Mouse (Mus musculus) lung, postnatal 25 days (tissue): ENCODE measurements at regions not wholly inside any gene's neighbourhood (a gene's known extent, or its start where the extent isn't known, plus 50 kb on each side); places are given as distances from the start of the nearest gene placed in this dataset.

Source experiments
- DNase-seq: peaks from one replicate; pipeline ENCODE4 v3.0.0; 2022; ENCODE audit warnings: low spot score

GRCm38 (mm10) chr5:111835737-111836667 lies 102.3 kb downstream of the Gm26897 start:
- no peak for DNase-seq

DNA sequence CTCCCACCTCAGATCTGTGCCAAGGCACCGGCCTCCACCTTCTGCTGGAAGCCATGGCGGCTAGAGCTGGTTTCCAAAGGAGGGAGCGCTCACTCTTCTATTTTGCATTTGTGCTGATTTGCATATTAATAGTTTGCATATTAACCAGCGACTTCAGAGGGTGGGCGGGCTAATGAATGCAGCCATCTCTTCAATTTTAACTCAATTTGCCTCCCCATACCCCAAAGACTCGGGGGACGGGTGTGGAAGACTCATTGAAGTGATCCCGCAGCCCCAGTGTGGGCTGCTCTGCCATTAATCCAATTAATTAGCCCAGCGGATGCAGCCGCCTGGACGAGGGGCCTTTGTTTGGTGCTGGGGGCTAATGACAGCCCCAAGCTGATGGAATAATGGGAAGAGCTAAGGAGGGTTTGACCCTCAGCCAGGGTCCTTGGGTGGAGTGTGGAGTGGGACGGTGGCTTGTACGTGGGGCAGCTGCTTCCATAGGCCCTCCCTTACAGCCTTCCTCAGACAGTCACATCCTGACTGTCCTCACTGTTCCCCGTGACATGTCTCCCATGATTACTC lies 103.0 kb downstream of the Gm26897 start:
- no peak for DNase-seq

DNA sequence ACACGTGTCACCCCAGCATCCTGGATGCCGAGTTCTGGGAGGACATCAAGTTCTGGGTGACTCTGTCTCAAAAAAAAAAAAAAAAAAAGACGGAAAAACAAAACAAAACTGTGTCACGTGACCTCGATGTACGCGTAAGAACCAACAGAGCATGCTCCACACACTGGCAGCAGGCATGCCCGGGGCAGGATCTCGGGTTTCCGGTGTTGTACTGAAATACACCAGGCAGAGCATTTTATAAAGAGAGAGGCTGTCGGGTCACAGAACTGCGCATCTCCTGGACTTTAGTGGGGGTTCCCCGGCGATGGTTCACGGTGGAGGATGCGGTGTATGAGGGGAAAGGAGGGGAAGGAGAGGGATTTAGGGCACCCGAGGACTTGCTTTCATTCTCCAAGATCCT lies 108.7 kb downstream of the Gm26897 start:
- peak; percentile 17 for DNase-seq

- no peak for DNase-seq
These were observed 110.0 kb downstream of the Gm26897 start for GRCm38 (mm10) chr5:111843622-111844239.

DNA sequence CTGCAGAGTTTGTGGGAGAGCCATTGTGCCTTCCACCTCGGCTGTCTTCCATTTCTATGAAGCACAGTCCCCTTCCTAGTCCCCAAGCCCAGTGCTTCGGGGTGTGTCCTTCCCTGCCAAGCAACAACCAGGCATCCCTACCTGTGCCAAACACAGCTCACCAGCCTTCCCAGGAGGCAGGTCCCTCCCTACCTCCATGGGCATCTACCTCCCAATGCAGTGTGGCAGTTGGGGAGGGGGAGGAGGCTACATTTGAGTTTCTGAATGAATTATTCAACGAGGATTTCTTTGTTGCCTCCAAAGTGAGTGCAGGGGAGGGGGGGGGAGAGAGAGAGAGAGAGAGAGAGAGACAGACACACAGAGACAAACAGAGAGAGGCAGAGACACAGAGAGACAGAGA lies 110.8 kb downstream of the Gm26897 start:
- DNase-seq, result no peak

GRCm38 (mm10) chr5:111848917-111849316 lies 115.2 kb downstream of the Gm26897 start:
- no peak for DNase-seq

DNA sequence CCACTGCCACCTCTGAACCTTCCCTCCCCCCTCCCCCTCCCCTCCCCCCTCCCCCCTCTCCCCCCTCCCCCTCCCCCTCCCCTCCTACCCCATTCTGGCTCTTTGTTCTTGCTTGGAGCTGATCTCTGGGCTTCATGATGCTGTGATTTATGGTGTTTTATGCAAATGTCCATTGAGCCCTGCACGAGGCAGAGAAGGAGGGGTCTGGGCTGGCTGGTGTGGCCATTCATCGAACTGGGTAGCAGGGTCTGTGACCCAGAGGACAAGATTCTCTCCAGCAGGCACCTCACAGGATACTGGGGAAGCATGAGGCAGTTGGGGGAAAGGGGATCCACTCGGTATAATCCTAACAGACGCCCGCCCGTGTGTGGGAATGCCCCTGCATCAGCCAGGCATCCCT lies 119.0 kb downstream of the Gm26897 start:
- no peak for DNase-seq

- DNase-seq, result no peak
These were observed 121.6 kb downstream of the Gm26897 start for GRCm38 (mm10) chr5:111855366-111855765.

DNA sequence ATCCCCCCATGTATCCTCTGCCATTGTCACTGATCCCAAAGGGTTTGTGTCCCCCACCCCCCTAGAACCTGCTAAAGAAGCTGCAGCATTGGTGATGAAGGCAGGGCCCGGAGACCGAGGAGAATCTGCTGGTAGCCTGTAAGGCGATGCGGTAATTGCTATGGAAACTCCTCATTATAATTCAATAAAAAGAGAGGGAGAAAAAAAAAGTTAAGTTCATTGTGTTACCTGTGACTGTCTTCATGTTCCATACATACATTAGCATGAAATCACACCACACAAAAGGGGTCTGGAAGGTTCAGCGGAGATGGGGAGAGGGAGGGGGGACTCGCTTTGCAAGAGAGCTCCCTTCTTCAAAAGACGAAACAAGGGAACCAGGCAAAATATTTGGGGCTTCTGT lies 123.5 kb downstream of the Gm26897 start:
- no peak for DNase-seq

DNA sequence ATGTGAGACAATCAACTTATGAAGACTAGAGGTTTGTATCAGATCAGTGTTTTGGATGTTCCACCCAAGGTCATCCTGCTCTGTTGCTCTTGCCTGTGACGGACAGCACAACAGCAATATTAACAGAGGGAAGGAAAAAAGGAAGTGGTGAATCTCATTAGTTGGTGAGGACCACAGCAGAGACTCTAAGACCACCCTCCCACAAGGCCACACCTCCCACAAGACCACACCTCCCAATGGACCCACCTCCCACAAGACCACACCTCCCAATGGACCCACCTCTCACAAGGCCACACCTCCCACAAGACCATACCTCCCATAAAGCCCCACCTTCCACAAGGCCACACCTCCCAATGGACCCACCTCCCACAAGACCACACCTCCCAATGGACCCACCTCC lies 126.7 kb downstream of the Gm26897 start:
- DNase-seq, result no peak

- no peak for DNase-seq
These were observed 128.6 kb downstream of the Gm26897 start for GRCm38 (mm10) chr5:111862331-111862730.

DNA sequence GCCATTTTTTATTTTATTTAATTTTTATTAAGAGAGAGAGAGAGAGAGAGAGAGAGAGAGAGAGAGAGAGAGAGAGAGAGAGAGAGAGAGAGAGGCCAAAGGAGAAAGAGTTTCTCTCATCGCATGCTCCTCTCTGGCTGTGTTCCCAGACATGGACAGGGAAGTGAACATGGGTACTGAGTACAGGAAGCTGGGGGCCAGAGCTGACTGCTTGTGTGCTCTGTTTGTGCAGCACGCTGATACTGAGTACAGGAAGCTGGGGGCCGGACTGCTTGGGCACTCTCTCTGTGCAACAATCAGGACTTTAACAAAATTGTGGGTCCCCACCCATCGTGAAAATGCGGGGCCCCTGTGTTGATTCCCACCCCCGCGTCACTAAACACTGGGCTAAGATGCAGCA lies 130.2 kb downstream of the Gm26897 start:
- no peak for DNase-seq

DNA sequence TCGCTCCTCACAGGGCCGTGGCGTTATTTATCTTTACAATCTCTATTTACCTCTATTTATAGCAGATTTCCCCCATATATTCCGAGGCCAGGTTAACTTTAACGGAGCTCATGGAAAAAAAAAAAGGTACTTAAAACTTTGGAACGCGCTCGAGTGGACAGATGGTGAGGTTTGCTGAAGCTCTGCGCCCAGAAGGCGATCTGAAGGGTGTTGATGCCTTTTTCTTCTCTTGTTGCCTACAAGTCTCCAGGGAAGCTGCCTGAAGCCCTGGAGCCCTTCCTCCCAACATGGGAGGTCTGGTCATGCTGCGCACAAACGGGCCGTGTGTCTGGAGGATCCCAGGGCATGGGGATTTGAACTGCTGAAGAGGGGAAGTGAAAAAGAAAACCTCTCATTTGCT lies 130.9 kb downstream of the Gm26897 start:
- no peak for DNase-seq

GRCm38 (mm10) chr5:111869011-111869410 lies 135.3 kb downstream of the Gm26897 start:
- DNase-seq, result no peak

GRCm38 (mm10) chr5:111877165-111877793 lies 143.6 kb downstream of the Gm26897 start:
- DNase-seq, result no peak

GRCm38 (mm10) chr5:111879044-111879443 lies 145.3 kb downstream of the Gm26897 start:
- DNase-seq, result no peak

DNA sequence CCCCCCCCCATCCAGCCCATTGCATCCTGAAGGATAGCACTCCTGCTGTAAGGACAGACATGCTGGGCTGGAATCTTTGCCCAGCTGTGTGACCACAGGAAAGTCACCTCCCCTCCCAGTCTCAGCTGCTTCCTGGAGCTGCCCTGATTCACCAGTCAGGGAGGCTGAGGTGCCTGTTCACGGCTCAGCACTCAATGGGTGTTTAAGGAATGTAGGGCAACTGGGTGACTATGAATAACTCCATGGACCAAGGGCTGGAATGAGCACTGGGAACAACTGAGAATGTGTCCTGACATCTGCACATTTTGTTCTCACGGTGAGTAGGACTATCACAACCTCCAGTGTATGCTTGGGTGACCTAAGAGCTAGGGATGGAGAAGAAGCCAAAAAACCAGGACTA lies 146.5 kb downstream of the Gm26897 start:
- DNase-seq, result no peak

GRCm38 (mm10) chr5:111881517-111881916 lies 147.8 kb downstream of the Gm26897 start:
- peak; percentile 47 for DNase-seq

DNA sequence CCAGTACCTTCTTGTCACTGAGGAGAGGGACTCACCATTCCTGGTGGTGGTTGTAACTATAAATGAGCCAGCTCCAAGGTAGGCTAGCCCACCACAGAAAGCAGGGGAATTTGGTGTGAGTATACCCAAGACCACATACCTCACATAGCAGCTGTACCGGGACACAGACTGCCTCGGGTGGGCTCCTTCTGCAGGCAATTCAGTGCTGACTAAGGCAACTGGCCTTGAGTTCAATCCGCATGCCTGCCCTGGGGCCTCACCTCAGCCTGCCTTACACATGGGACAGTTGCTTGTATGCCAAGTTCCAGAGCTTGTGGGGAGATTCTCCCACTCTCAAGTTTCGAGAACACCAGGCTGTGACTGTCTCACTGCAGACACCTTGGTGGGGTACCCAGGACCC lies 153.6 kb downstream of the Gm26897 start:
- no peak for DNase-seq

- DNase-seq, result peak; percentile 74
These were observed 157.1 kb downstream of the Gm26897 start for GRCm38 (mm10) chr5:111890800-111891199.

DNA sequence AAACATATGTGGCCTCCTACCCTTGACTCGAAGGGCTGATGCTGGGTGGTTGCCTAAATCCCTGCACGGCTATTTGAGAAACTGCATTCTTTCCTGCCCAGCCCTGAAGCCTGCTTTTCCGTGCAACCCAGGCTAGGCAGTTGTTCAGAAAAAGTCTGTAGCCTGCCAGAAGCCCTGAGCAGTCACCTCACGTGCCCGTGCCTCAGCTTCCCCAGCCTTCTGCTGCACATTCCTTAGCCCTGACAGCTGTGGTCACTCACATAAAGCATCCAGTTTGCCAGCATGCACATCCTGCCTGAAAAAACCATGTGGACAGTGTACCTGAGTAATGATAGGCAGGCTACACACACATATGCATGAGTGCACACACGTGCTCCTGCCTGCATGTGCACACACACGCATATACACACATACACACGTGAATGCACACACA lies 157.6 kb downstream of the Gm26897 start:
- DNase-seq, result peak; percentile 30

GRCm38 (mm10) chr5:111892956-111893355 lies 159.2 kb downstream of the Gm26897 start:
- DNase-seq, result no peak

GRCm38 (mm10) chr5:111893905-111894311 lies 160.2 kb downstream of the Gm26897 start:
- peak; percentile 62 for DNase-seq
